Mouse (Mus musculus): ENCODE results near the gene Spindoc.

The Spindoc gene

DNA sequence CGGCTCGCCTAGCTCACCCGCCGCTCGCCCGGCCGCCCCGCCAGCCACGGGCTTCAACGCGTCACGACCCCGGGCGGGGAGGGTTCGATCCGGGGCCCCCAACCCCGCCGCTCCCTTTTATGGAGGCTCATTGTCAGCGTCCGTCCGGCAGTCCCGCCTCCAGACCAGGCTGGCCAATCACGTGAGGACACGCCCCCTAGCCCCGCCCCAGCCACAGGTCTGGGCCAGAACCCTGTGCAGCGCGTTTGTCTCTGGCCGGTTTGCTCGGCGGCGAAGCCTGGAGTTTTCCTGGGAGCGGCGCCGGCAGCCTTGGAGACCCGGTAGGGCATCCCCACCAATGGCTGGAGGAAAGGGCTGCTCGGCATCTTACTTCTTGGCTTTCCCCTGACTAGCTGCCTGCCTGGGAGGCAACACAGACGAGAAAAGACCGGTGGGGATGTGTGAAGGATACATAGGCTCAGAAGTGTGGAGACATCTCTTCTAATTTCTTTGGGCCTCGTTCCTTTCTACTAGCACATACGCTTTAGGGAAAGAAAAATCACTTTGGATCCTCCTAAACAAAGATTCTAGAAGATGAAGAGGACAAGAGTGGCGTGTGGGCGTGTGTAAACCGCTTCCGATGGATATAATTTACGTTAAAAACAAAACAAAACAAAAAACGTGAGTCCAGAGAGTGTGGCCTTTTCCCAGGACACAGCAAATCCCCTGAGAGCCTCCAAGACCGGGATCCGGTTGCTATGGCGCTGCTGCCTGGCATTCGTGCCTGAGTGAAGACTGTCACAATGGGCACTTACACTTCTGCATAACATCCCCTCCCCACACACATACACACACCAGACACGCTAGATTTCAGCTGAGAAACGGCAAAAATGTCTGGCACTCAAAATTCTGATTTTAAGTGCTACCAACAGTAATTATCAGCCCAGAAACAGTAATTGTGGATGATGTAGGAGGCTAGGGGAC is at the start of gene Spindoc:
Spindoc (minus strand) TSS at position 92 of the 963 bp plus-strand sequence.
- DNase-seq (ENCODE audit: low read depth): peak; percentile 93

DNA sequence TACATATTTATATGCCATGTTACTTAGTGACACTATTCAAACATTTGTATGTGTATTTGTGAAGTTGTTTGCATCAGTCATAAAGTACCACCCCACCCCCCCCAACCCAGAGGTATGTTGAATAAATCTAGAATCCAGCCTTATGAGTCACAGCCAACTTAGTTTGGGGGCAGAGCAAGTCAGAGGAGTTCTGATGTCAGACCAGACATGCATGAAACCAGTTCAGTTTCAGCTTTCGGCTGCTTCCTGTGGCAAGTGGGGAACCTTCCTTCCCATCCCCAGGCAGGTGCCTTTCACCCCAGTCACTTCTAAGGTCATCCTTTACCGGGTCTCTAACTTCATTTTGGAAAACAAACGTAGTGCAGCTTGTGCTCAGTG is 42.6 kb upstream of the Spindoc start:
- DNase-seq (ENCODE audit: low read depth): no peak

DNA sequence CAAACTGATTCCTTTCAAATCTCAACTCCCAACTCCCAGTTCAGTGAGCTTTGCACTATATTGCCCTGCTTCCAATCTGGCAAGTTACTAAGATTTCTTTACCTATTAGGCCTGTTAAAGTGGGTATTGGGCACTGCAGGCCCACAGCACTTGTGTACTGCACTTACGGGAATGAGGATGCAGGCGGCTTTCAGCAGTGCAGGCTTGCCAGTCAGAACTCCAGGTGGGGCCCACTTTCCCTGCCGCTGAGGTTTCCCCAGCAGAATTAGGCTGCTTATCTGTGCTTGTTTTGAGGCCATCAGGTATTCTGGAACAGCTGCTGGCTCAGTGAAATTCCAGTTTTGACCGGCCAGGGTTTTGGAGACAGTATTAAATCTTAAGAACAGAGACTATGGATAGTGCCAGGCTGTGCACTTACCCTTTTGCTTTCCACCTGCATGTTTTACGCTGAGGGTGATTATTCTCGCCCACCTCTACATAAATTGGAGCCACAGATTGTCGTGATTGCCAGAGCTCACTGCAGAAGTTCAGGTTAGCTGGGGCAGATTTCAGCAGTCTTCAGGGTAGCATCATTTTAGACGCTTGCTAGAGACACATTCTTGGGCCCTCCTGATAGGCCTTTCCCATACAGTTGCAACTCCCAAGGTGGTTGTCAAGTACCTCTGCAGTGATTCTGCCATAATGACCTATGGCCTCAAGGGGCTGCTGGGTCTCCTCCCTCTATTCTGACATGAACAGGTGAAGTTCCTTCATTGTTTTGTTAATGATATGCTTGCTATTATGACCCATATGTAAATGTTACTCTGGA is 42.0 kb upstream of the Spindoc start:
- DNase-seq (ENCODE audit: low read depth): no peak

DNA sequence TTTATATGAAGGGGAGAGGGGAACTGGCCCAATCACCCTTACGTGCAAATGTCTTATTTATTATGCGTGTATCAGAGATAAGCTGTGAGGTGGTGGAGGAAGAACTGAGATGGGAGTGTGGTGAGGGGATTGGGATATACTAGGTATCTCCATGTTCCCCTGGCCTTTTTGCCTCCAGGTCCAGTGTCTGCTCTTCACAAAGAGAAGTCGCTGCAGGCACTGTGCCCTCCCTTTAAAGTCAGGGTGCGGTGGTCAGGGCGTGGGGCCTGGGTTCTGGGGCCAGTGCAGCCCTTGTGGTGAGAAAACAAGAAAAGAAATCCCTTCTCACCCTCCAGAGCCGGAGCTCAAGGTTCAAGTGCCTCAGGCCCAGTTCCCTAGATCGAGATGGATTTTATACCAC is 41.3 kb upstream of the Spindoc start:
- no peak for DNase-seq (ENCODE audit: low read depth)

DNA sequence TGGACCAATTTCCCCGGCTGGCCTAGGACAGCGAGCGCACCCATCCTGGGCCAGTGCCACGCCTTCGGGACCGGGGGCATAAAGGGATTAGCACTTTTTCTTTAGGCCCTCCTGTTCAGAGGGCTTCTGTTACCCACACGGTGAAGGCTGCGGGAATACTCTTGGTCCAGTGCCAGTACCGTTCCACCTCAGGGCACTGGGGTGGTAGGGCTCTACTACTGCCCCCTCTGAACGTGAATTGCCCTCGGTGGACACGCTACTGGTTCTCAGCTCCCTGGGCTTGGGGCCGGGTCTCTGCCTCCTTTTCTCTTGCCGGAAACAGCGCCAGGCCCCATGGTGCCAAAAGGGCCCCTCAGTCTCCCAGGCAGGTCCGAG is 40.8 kb upstream of the Spindoc start:
- DNase-seq (ENCODE audit: low read depth): no peak

DNA sequence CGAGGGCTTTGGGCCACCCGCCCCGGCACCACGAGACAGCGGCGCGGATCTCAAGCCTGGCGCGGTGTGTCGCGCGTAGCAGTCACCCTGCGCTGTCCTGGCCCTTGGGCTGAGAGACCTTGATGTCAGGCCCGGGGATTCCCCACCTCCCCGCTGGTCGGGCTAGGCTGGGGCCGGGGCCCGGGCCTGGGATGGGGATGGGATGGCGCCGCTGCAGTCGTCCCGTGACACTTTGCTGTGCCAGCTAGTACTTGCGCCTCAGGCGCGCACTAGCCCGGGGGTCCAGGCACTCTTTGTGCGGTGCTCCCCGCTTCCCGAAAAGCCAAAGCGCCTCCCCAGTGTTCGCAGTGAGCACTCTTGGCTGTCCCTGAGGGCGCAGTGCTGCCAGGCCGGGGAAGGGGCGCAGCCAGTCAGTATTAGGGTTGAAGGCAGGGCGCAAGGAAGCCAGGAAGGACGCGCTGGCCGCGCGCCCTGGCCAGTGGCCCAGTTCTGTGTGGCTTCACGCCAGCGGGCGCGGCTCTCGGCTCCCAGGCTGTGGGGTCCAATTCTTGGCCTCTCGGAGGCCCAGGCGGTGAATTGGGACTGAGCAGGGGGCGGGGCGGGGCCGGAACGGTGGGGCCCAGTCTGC is 40.3 kb upstream of the Spindoc start:
- no peak for DNase-seq (ENCODE audit: low read depth)

DNA sequence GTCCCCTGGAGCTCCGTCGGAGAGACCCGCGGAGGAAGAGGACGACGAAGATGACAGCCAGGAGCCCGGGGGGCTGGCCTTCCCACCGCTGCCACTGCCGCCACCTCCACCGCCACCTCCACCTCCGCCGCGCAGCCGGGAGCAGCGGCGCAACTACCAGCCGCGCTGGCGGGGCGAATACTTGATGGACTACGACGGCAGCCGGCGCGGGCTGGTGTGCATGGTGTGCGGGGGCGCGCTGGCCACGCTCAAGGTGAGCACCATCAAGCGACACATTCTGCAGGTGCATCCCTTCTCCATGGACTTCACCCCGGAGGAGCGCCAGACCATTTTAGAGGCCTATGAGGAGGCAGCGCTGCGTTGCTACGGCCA is 39.8 kb upstream of the Spindoc start:
- DNase-seq (ENCODE audit: low read depth): no peak

DNA sequence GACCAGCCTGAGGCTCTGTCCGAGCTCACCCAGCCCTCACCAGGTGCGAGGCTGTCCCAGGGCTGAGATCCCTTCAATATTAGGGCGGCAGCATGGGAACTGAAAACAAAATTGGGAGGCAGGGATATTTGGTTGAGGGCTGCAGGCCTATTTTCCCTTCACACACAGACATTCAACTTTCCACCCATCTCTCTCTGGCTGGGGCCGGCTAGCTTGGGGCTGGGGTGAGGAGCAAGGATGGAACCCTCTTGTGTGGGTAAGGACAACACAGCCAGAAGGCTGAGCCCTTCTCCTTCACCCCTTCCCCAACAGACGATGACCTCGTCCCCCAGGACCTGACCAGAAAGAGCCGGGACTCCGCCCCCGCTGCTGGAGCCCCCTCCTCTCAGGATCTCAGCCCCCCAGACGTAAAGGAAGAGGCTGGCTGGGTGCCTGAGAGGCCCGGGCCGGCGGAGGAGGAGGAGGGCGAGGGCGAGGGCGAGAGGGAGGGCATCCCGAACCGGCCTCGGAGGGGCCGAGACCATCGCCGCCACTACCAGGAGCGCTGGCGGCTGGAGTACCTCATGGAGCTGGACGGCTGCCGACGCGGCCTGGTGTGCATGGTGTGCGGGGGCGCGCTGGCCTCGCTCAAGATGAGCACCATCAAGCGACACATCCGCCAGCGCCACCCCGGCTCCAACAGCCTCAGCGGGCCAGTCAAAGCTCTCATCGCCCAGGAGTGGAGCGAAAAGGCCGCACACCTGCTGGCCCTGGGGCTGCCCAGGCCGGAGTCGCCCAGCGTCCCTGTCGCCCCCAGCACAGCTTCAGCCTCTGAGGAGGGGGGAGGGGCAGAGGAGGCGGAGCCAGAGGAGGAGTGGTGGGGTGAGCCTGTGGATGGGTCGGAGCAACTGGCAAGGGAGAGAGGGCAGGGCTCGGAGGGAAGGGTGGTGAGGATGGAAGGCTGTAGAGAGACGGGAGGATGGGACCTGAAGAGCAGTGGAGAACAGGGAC is 39.1 kb upstream of the Spindoc start:
- no peak for DNase-seq (ENCODE audit: low read depth)

DNA sequence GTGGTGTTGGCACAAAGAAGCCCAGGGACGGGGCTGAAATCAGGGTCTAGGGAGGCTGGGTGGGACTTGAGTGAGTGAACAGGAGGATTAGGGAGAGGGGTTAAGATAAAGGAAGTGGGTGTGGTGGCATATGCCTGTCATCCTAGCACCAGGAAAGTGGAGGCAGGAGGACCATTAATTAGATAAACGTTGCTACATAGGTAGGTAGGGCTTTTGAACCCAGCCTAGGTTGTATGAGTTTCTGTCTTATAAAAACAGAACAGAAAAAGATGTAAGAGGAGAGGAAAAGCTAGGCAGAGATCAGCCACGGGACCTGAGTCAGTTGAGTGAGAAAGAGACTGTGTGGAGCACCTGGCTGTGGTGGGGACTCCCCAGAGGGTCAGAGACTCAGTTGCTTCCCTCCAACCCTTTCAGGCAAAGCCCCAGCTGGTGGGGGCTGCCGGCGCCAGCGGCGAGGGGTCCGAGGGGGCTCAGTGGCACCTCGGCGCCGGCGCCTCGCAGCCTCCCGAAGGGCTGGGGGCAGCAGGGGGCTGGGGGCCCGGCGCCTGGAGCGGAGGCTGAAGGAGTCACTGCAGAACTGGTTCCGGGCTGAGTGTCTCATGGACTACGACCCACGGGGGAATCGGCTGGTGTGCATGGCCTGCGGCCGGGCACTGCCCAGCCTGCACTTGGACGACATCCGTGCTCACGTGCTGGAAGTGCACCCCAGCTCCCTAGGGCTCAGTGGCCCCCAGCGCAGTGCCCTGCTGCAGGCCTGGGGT is 38.2 kb upstream of the Spindoc start:
- no peak for DNase-seq (ENCODE audit: low read depth)

DNA sequence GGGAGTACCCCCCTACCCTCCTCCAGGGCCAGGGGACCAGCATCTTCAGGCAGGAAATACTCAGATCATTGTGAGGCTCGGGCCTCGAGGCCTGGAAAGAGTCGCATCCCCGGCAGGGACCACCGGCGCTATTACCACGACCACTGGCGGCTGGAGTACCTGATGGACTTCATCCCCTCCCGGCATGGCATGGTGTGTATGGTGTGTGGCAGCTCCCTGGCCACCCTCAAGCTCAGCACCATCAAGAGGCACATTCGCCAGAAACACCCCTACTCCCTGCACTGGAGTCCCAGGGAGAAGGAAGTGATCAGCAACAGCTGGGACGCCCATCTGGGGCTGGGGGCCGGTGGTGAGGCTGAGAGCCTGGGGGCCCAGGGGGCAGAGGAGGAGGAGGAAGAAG is 37.3 kb upstream of the Spindoc start:
- no peak for DNase-seq (ENCODE audit: low read depth)

DNA sequence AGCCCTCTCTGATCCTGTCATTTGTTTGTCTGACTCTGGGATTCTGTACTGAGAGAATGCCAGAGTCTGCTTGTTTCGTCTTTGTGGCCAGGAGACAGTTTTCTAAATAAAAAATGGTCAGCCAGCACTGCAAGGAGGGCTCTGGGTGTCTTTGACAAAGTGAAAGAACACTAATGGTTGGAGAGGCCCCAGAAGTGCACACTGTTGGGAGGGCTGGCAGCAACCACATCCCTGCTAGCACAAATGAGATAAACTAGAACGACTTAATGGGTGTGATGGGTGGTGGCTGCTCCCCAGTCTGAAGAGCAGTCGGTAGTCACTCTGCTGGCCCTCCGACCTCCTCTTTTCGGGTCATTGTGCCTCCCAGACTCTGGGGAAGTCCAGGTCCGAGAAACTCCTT is 36.3 kb upstream of the Spindoc start:
- no peak for DNase-seq (ENCODE audit: low read depth)

DNA sequence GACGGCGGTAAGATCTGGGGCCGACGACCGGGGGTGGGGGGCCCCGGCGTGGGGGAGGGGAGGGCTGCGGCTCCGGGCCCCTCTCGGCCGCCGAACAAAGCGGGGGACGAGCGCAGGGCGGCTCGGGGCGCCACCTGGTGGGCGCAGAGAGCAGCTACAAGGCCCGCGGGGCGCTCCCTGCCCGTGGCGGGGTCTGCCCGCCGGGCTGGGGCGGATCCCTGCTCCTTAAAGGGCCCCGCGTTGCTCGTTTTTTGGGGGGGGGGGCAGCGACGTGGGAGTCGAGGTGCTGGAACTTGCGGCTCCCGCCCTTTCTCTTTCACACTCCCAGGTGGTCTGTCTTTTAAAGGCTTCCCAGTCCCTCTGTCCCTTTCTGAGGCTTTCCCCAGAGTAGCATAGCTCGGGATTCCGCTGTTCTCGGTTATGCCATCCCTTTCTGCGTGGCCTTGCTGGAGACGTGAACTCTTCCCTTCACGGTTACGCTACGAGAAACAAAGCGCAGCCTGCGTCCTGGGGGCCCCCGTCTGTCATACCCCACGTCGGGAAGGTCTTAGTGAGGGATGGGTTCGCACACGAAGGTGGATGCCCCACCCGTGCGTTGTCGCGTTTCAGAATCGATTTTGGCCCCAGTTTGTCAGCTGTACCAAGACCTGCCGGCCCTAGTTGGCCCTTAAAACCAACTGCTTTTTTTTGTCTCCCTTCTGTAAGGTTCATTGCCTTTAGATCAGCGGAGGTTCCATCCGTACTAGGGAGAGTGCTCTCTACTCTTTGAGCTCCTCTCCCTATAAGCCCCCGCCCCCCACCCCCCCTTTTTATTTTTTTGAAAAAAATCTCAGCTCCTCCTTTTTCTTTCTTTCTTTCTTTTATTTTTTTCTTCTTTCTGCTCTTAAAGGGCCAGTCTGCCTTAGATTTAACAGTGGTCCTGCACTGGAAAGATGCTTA is 35.4 kb upstream of the Spindoc start:
- no peak for DNase-seq (ENCODE audit: low read depth)

DNA sequence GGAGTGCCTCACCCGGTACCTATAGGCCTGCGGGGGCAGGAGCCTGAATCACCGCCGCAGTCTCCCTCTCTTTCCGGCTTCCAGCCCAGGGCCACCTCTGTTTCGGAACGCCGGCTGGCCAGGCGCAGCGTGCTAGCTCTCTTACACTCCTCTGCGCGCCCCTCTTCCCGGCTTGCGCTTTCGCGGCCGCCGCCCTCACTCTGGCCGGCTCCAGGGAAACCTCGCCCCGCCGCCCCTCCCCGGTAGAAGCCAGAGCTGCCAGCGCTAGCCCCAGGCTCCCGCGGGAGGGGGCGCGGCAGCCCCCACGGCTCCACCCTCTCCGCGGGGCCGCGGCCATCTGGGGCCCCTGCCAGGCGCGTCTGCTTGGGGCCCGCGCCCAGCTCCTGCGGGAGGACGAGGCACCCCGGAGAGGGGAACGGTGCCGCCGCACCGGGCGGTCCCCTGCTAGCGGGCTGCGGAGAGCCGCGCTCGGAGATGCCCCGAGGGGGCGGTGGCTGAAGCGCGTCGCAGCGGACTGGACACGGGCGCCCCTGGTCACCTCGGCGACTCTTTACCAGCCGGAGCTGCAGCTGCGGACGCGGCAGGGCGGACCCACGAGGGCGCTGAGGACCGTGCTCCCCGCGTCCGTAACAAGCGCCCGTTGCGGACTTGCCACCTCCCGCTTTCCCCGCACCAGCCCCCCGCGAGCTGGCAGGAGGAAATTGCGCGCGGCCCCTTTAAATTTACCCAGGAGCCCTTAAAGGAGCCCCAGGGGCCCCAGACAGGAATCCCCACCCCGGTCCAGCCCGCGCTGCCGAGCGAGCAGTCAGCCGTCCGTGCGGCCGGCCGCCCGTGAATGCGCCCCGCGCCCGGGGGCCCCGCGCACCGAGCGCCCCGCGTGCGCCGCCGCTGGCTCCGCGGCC is 34.3 kb upstream of the Spindoc start, which contains the start of gene 2700081O15Rik:
2700081O15Rik (plus strand) TSS at position 792 of the 902 bp plus-strand sequence.
- DNase-seq (ENCODE audit: low read depth): no peak

DNA sequence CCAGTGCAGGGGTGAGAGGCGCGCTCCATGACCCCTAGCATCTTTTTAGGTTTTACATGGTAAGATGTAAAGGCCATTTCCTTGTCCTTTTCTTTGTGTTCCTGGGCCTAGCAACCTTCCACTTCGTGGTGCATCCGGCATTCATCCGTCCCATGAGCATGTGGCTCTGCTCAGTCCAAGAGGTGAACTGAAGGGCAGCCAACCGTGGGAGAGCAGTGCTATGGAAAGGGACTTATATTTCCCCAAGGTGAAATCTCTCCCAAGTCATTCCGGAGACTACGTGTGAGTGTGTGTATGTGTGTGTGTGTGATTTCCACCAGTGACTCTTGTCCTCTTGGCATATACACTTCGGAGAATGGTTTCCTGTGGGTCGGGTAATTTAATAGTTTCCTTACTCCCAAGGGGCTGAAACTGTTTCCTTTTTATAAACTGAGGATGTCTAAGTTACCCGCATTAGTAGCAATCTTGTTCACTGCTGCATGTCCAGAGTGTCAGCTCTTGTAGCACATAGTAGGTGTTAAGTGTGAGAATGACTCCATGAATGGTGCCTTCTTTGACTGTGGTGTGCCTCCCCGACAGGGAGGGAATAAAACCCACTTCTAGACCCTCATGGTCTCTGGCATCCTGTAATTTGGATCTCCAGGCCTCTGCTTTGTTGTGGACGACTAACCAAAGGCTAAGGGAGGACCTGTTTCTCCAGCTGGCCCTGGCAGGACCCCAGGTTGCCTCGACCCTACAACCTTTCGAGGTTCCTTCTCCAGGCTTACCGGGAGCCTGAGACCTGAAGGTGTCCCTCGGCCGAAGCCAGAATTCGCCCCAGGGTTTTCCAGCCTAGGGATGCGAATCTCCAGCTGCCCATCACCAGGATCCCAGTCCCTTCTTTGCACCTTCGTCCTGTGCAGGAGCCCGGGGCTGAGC is 33.4 kb upstream of the Spindoc start:
- no peak for DNase-seq (ENCODE audit: low read depth)

DNA sequence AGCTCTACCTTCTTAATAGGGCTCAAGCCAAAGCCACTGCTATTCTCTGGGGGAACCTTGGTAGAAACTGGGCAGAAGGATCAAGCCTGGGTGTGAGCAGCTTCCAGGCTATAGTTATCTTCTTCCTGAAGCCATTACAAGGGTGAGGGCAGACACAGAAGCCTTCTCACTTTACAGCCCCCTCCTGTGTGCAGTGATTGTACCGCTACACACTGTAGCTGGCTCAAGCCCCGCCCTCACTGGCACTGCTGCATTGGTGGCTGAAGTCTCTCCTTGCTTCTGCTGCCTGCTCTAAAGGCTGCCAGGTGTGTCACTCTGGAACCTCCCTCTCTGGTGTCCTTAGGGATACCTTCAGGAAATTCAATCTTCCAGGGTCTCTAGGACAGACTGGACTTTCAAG is 29.6 kb upstream of the Spindoc start:
- DNase-seq (ENCODE audit: low read depth): no peak

DNA sequence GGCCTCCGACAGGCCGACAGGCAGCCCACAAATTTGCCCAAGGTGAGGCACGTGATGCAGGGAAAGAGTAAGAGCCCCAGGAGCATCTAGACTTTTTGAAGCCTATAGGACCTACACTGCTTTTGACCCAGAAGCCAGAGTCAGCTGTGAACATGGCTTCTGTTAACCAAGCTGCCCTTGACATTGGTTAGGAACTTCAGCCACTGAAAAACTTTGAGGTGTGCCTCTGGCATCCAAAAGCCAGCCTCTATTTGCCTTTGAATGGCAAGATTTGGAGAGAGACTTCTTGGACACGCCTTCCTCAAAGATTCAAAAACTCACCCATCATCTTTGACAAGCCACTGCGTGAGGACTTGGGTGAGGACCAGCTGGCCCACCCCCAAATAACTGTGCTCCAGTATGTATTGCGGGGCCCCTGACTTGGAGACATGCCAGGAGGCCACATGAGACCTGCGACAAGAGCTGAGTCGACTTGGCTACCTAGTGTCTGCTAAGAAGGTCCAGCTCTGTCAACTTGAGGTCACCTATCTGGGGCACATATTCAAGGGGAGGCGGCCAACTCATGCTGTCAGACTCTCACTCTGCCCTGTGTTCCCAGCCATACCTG is 21.9 kb upstream of the Spindoc start:
- DNase-seq (ENCODE audit: low read depth): no peak

DNA sequence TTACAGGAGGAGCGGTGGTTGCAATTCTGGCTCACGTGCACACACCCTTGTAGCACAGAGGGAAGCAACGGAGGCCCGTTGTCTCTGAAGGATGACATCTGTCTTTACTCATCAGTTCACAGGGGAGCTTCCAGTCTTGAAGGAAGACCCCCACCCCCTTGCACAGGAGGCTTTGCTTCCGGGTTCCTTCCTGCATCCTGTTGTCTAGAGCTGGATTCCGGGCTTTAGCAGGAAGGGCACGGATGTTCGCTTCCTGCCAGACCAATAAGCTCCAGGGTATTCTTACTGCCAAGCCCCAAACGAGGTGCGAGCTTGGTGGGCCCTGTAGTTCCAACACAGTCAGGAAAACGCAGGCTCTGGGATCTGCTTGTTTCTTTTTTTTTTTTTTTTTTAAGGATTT is 17.8 kb upstream of the Spindoc start:
- DNase-seq (ENCODE audit: low read depth): no peak
